ENCODE assay signal across 31 mouse cellular contexts in genomic region chr9:92360691-92361310, GRCm38 (mm10). TPM values are rescaled to one million over a fixed set of nuclear protein-coding genes. Genes with fewer than 3 reads are reported as not detected.
DNase-seq lines count a peak whose midpoint lies in the region; ATAC-seq lines count a peak whose summit lies in the region.
"Had no signal": no experiment of that assay in that cellular context is flagged by ENCODE, and none has a peak within 500 bp of the region (broad histone marks: within the 10 kb centered on the region; RNA-seq: fewer than 3 reads in every experiment).

No protein-coding gene starts in this region.

- no peak overlapping the region for H3K27ac ChIP-seq in hindbrain, embryonic 16.5 days (ENCODE audit: low read depth, low read length)
- no peak overlapping the region for H3K27ac ChIP-seq in hindbrain, embryonic 13.5 days
- H3K27ac ChIP-seq in neural tube, embryonic 12.5 days: no peak overlapping the region
- no peak overlapping the region for H3K27ac ChIP-seq in forebrain, embryonic 15.5 days (replicated peaks)
- H3K27ac ChIP-seq: embryonic facial prominence, embryonic 15.5 days; heart, adult 2 months; heart, embryonic 15.5 days; intestine, embryonic 15.5 days had no signal

- no peaks in the 10 kb centered on the region for H3K27me3 ChIP-seq in hindbrain, embryonic 16.5 days (replicated peaks; ENCODE audit: control insufficient read depth, insufficient read depth, low read length)
- H3K27me3 ChIP-seq in hindbrain, embryonic 13.5 days: no peaks in the 10 kb centered on the region
- H3K27me3 ChIP-seq in neural tube, embryonic 12.5 days (replicated peaks): no peaks in the 10 kb centered on the region
- no peaks in the 10 kb centered on the region for H3K27me3 ChIP-seq in forebrain, embryonic 15.5 days
- H3K27me3 ChIP-seq: embryonic facial prominence, embryonic 15.5 days; heart, embryonic 15.5 days; intestine, embryonic 15.5 days had no signal

- 47% methylated on average over 1 of the region's 1 CpGs for WGBS in hindbrain, embryonic 16.5 days
- 51% methylated on average over 1 of the region's 1 CpGs for WGBS in hindbrain, embryonic 13.5 days
- 13% methylated on average over 1 of the region's 1 CpGs for WGBS in neural tube, embryonic 12.5 days
- 44% methylated on average over 1 of the region's 1 CpGs for WGBS in forebrain, embryonic 15.5 days

- H3K9ac ChIP-seq in hindbrain, embryonic 16.5 days (ENCODE audit: low read depth, low read length): no peak overlapping the region
- H3K9ac ChIP-seq in hindbrain, embryonic 13.5 days: no peak overlapping the region
- no peak overlapping the region for H3K9ac ChIP-seq in neural tube, embryonic 12.5 days
- no peak overlapping the region for H3K9ac ChIP-seq in forebrain, embryonic 15.5 days (replicated peaks)
- H3K9ac ChIP-seq: embryonic facial prominence, embryonic 15.5 days; heart, embryonic 15.5 days; intestine, embryonic 15.5 days had no signal

- no peaks in the 10 kb centered on the region for H3K4me1 ChIP-seq in hindbrain, embryonic 16.5 days (ENCODE audit: control insufficient read depth, insufficient read depth, low read depth, low read length)
- no peaks in the 10 kb centered on the region for H3K4me1 ChIP-seq in hindbrain, embryonic 13.5 days (replicated peaks)
- H3K4me1 ChIP-seq in neural tube, embryonic 12.5 days: no peaks in the 10 kb centered on the region
- H3K4me1 ChIP-seq in forebrain, embryonic 15.5 days: no peaks in the 10 kb centered on the region
- H3K4me1 ChIP-seq: heart, embryonic 15.5 days; intestine, embryonic 15.5 days had no signal

- no peak overlapping the region for H3K4me2 ChIP-seq in hindbrain, embryonic 16.5 days (ENCODE audit: low read length)
- H3K4me2 ChIP-seq in hindbrain, embryonic 13.5 days: no peak overlapping the region
- no peak overlapping the region for H3K4me2 ChIP-seq in neural tube, embryonic 12.5 days (replicated peaks)
- H3K4me2 ChIP-seq in forebrain, embryonic 15.5 days (replicated peaks): no peak overlapping the region
- H3K4me2 ChIP-seq: embryonic facial prominence, embryonic 15.5 days; heart, embryonic 11.5 days; heart, embryonic 15.5 days; intestine, embryonic 15.5 days had no signal

- DNase-seq in embryo, embryonic 10.5 days (ENCODE audit: low spot score): peak; percentile 7
- DNase-seq in embryo, embryonic 9.5 days (ENCODE audit: extremely low spot score): no peak
- peak; percentile 79 for DNase-seq in Muller cell, postnatal 12 days (ENCODE audit: inconsistent ontology term)
- DNase-seq: adrenal gland, postnatal 10 days; B cell, adult 2 months; cerebellum, adult 11 months; cerebellum, adult 8-10 months; cerebellum, postnatal 14 days; gastrocnemius, postnatal 10 days; heart, adult 2 months had no signal

- H3K9me3 ChIP-seq in hindbrain, embryonic 16.5 days (ENCODE audit: control insufficient read depth, low read length): no peaks in the 10 kb centered on the region
- no peaks in the 10 kb centered on the region for H3K9me3 ChIP-seq in hindbrain, embryonic 13.5 days
- H3K9me3 ChIP-seq in neural tube, embryonic 12.5 days: no peaks in the 10 kb centered on the region
- no peaks in the 10 kb centered on the region for H3K9me3 ChIP-seq in forebrain, embryonic 15.5 days
- H3K9me3 ChIP-seq: embryonic facial prominence, embryonic 15.5 days; G1E; heart, embryonic 15.5 days; intestine, embryonic 15.5 days had no signal

- ATAC-seq in hindbrain, embryonic 16.5 days: peak; percentile 48; the same call in 1 of the 2 replicates
- no peak for ATAC-seq in hindbrain, embryonic 13.5 days (ENCODE audit: low FRiP score)
- peak; percentile 85 for ATAC-seq in neural tube, embryonic 12.5 days (ENCODE audit: low FRiP score, low read depth)
- ATAC-seq in granulocyte monocyte progenitor cell, adult 5-6 weeks (replicated peaks; ENCODE audit: poor library complexity, severe bottlenecking): no peak
- no peak for ATAC-seq in forebrain, embryonic 15.5 days (replicated peaks)
- ATAC-seq: CD4-positive, CD25-positive, alpha-beta regulatory T cell, adult 4 months; forebrain, embryonic 16.5 days; intestine, embryonic 15.5 days had no signal

- no peak overlapping the region for H3K4me3 ChIP-seq in hindbrain, embryonic 16.5 days (ENCODE audit: low read length)
- no peak overlapping the region for H3K4me3 ChIP-seq in hindbrain, embryonic 13.5 days
- no peak overlapping the region for H3K4me3 ChIP-seq in neural tube, embryonic 12.5 days
- H3K4me3 ChIP-seq in forebrain, embryonic 15.5 days: no peak overlapping the region
- H3K4me3 ChIP-seq: embryonic facial prominence, embryonic 15.5 days; erythroblast, embryonic 14.5 days; heart, adult 2 months; heart, embryonic 15.5 days; intestine, embryonic 15.5 days had no signal

- H3K36me3 ChIP-seq in hindbrain, embryonic 16.5 days (ENCODE audit: control insufficient read depth, insufficient read depth, low read length): no peaks in the 10 kb centered on the region
- no peaks in the 10 kb centered on the region for H3K36me3 ChIP-seq in hindbrain, embryonic 13.5 days
- H3K36me3 ChIP-seq in neural tube, embryonic 12.5 days: no peaks in the 10 kb centered on the region
- no peaks in the 10 kb centered on the region for H3K36me3 ChIP-seq in forebrain, embryonic 15.5 days
- H3K36me3 ChIP-seq: embryonic facial prominence, embryonic 15.5 days; G1E; heart, embryonic 15.5 days; intestine, embryonic 15.5 days had no signal

RNA-seq across cellular contexts. Expression of gene 1700057G04Rik, which starts 51.6 kb away (rescaled TPM):
- not detected in 2 replicates for polyA plus RNA-seq in hindbrain, embryonic 16.5 days (2015; fragmentation: Nextera tagmentation; extraction: Ambion mirVana)
- polyA plus RNA-seq in hindbrain, embryonic 13.5 days (2015; fragmentation: Nextera tagmentation; extraction: Ambion mirVana): not detected in 2 replicates
- polyA plus RNA-seq in neural tube, embryonic 12.5 days (2016; fragmentation: Nextera tagmentation; extraction: Ambion mirVana): not detected in 2 replicates
- total RNA-seq in granulocyte monocyte progenitor cell, adult 5-6 weeks (2014; fragmentation: Nextera tagmentation): not detected in 2 replicates
- total RNA-seq in granulocyte monocyte progenitor cell, adult 5-6 weeks (2017): not detected in 2 replicates
- polyA plus RNA-seq in forebrain, embryonic 15.5 days (2015; fragmentation: Nextera tagmentation; extraction: Ambion mirVana): not detected in 2 replicates
- total RNA-seq: adrenal gland, postnatal 10 days; adrenal gland, postnatal 4 days; common myeloid progenitor, adult 5-6 weeks; gastrocnemius, postnatal 10 days; gastrocnemius, postnatal 4 days; heart, adult 2 months; heart, postnatal 25 days had no signal
- polyA plus RNA-seq: brain, embryonic 14.5 days; CD4-positive, CD25-positive, alpha-beta regulatory T cell, adult 4 months; embryonic facial prominence, embryonic 11.5 days; embryonic facial prominence, embryonic 15.5 days; erythroblast, embryonic 14.5 days; forebrain, embryonic 11.5 days; forebrain, embryonic 16.5 days; frontal cortex, adult 2 months; G1E; heart, adult 2 months; heart, embryonic 11.5 days; heart, embryonic 15.5 days; intestine, embryonic 15.5 days had no signal

Comparison
In these comparisons a context has a peak if more than half of its experiments do, and no peak if none do; other contexts are left out.
1. ATAC-seq: peak in hindbrain, embryonic 16.5 days (single experiment) and neural tube, embryonic 12.5 days (single experiment); none in hindbrain, embryonic 13.5 days (single experiment), granulocyte monocyte progenitor cell, adult 5-6 weeks (single experiment) and forebrain, embryonic 15.5 days (single experiment).